Mouse (Mus musculus) forebrain, postnatal 0 days (tissue): ENCODE measurements at regions not wholly inside any gene's neighbourhood (a gene's known extent, or its start where the extent isn't known, plus 50 kb on each side); places are given as distances from the start of the nearest gene placed in this dataset.

Experiments used
- ATAC-seq: fragments of 200-750 bp; cut with Nextera tagmentation; 2 replicates; pipeline ENCODE4 v1.8.0; 2017; ENCODE audit warnings: mild to moderate bottlenecking, moderate library complexity
- DNase-seq: peaks from one replicate; pipeline ENCODE4 v3.0.0-alpha.2; 2015
- H3K27ac ChIP-seq: fragments of 300-500 bp; sonication (generic); 2 replicates; pipeline ENCODE4 v1.5.1; 2014; ENCODE audit warnings: low read depth, mild to moderate bottlenecking, antibody characterized with exemption, low read length, moderate library complexity, mixed read lengths
- H3K27me3 ChIP-seq: fragments of 300-500 bp; sonication (generic); 2 replicates; pipeline ENCODE4 v1.6.1; 2014; ENCODE audit warnings: mild to moderate bottlenecking, low read length, mixed read lengths; ENCODE audit not compliant: insufficient read depth
- H3K36me3 ChIP-seq: fragments of 300-500 bp; sonication (generic); 2 replicates; pipeline ENCODE4 v1.6.1; 2014; ENCODE audit warnings: mild to moderate bottlenecking, moderate library complexity; ENCODE audit not compliant: insufficient read depth
- H3K4me1 ChIP-seq: fragments of 300-500 bp; sonication (generic); 2 replicates; pipeline ENCODE4 v1.6.1; 2014; ENCODE audit warnings: antibody characterized with exemption; ENCODE audit not compliant: insufficient read depth
- H3K4me2 ChIP-seq: fragments of 300-500 bp; sonication (generic); 2 replicates; pipeline ENCODE4 v1.6.1; 2014; ENCODE audit warnings: low read depth, mild to moderate bottlenecking, moderate library complexity
- H3K4me3 ChIP-seq: fragments of 300-500 bp; sonication (generic); 2 replicates; pipeline ENCODE4 v1.5.1; 2014; ENCODE audit warnings: low read depth, low read length, mixed read lengths
- H3K9ac ChIP-seq: fragments of 300-500 bp; sonication (generic); 2 replicates; pipeline ENCODE4 v1.6.1; 2014; ENCODE audit warnings: mild to moderate bottlenecking
- H3K9me3 ChIP-seq: fragments of 300-500 bp; sonication (generic); 2 replicates; pipeline ENCODE4 v1.6.1; 2016; ENCODE audit warnings: low read length
- CTCF ChIP-seq: sonication (generic); IDR thresholded peaks from 2 replicates; pipeline ENCODE4 v1.5.1; 2016; ENCODE audit warnings: antibody characterized with exemption, control low read depth, low read depth
- WGBS: fragments of 180-500 bp; shearing (Covaris S2); extraction: QIAGEN DNeasy Blood & Tissue Kit; methylation state at CpG from one replicate; pipeline ENCODE4 v1.1.7; 2014; 5-methylcytosine and 5-hydroxymethylcytosine counted together

GRCm38 (mm10) chr5:106789136-106789535 lies 92.0 kb upstream of the Zfp644 start:
- H3K36me3 ChIP-seq, result no peaks in the 10 kb centered on the region
- TF ChIP-seq CTCF, result no peak
- 28% methylated on average over 3 of the region's 3 CpGs for WGBS
- H3K4me3 ChIP-seq, result no peak overlapping the region
- ATAC-seq, result peak; percentile 72
- H3K27me3 ChIP-seq, result no peaks in the 10 kb centered on the region; the same call in 1 of the 2 replicates
- no peak overlapping the region for H3K27ac ChIP-seq
- H3K4me2 ChIP-seq, result no peak overlapping the region
- no peak overlapping the region for H3K9ac ChIP-seq
- DNase-seq, result peak; percentile 54
- H3K4me1 ChIP-seq, result no peaks in the 10 kb centered on the region
- H3K9me3 ChIP-seq, result no peaks in the 10 kb centered on the region

- no peak overlapping the region for H3K9ac ChIP-seq
- no peak for DNase-seq
Measured at GRCm38 (mm10) chr5:106785065-106785464, 88.0 kb upstream of the Zfp644 start.

GRCm38 (mm10) chr5:106783864-106784609 lies 87.0 kb upstream of the Zfp644 start:
- 20% methylated on average over 11 of the region's 11 CpGs for WGBS
- no peak for TF ChIP-seq CTCF
- H3K4me2 ChIP-seq, result peak overlapping the region; percentile 35
- H3K36me3 ChIP-seq, result no peaks in the 10 kb centered on the region
- H3K27ac ChIP-seq, result no peak overlapping the region
- no peaks in the 10 kb centered on the region; the same call in 1 of the 2 replicates for H3K27me3 ChIP-seq
- no peak overlapping the region for H3K9ac ChIP-seq
- H3K4me1 ChIP-seq, result no peaks in the 10 kb centered on the region
- no peak for DNase-seq
- H3K4me3 ChIP-seq, result 0 out of 2 replicates have a peak overlapping the region, but pooled peaks have one; percentile 12
- ATAC-seq, result no peak
- no peaks in the 10 kb centered on the region for H3K9me3 ChIP-seq

More at GRCm38 (mm10) chr5:106785065-106785464, 88.0 kb upstream of the Zfp644 start:
- Histone ChIP-seq H3K4me3 (no peak overlapping the region), H3K4me2 (no peak overlapping the region), H3K36me3 (no peaks in the 10 kb centered on the region), H3K27ac (no peak overlapping the region), H3K4me1 (no peaks in the 10 kb centered on the region), H3K27me3 (no peaks in the 10 kb centered on the region; the same call in 1 of the 2 replicates), H3K9me3 (no peaks in the 10 kb centered on the region)
- ATAC-seq, result no peak
- TF ChIP-seq CTCF, result peak; percentile 15
- 85% methylated on average over 2 of the region's 2 CpGs for WGBS

GRCm38 (mm10) chr5:106780749-106781148 lies 83.7 kb upstream of the Zfp644 start:
- Histone ChIP-seq H3K9me3 (no peaks in the 10 kb centered on the region), H3K36me3 (no peaks in the 10 kb centered on the region), H3K27me3 (no peaks in the 10 kb centered on the region; the same call in 1 of the 2 replicates), H3K4me2 (no peak overlapping the region), H3K9ac (no peak overlapping the region), H3K4me1 (no peaks in the 10 kb centered on the region), H3K27ac (no peak overlapping the region), H3K4me3 (no peak overlapping the region)
- DNase-seq (no peak), ATAC-seq (no peak)
- TF ChIP-seq CTCF, result no peak
- WGBS, result 91% methylated on average over 10 of the region's 10 CpGs

GRCm38 (mm10) chr5:106778176-106778781 lies 81.2 kb upstream of the Zfp644 start:
- DNase-seq (no peak), ATAC-seq (no peak)
- H3K9ac ChIP-seq, result no peak overlapping the region
- WGBS, result 21% methylated on average over 8 of the region's 8 CpGs
- H3K27ac ChIP-seq, result no peak overlapping the region
- no peaks in the 10 kb centered on the region for H3K36me3 ChIP-seq
- no peak overlapping the region for H3K4me2 ChIP-seq
- no peaks in the 10 kb centered on the region; the same call in 1 of the 2 replicates for H3K4me1 ChIP-seq
- H3K9me3 ChIP-seq, result no peaks in the 10 kb centered on the region
- no peak for TF ChIP-seq CTCF
- H3K27me3 ChIP-seq, result no peaks in the 10 kb centered on the region
- no peak overlapping the region for H3K4me3 ChIP-seq

- TF ChIP-seq CTCF, result no peak
- DNase-seq (no peak), ATAC-seq (no peak)
- Histone ChIP-seq H3K27me3 (no peaks in the 10 kb centered on the region), H3K4me1 (no peaks in the 10 kb centered on the region; the same call in 1 of the 2 replicates), H3K36me3 (no peaks in the 10 kb centered on the region), H3K9ac (no peak overlapping the region), H3K4me3 (no peak overlapping the region), H3K27ac (no peak overlapping the region), H3K4me2 (no peak overlapping the region), H3K9me3 (no peaks in the 10 kb centered on the region)
- 43% methylated on average over 5 of the region's 5 CpGs for WGBS
Measured at GRCm38 (mm10) chr5:106775010-106775693, 78.1 kb upstream of the Zfp644 start.
